Mouse (Mus musculus) liver (tissue): ENCODE data around the gene Uqcrc1.

Experiments used
- DNase-seq: peaks from one replicate; pipeline ENCODE4 v3.0.0-alpha.2; 2020; ENCODE audit warnings: mixed read lengths

Gene Uqcrc1

DNA sequence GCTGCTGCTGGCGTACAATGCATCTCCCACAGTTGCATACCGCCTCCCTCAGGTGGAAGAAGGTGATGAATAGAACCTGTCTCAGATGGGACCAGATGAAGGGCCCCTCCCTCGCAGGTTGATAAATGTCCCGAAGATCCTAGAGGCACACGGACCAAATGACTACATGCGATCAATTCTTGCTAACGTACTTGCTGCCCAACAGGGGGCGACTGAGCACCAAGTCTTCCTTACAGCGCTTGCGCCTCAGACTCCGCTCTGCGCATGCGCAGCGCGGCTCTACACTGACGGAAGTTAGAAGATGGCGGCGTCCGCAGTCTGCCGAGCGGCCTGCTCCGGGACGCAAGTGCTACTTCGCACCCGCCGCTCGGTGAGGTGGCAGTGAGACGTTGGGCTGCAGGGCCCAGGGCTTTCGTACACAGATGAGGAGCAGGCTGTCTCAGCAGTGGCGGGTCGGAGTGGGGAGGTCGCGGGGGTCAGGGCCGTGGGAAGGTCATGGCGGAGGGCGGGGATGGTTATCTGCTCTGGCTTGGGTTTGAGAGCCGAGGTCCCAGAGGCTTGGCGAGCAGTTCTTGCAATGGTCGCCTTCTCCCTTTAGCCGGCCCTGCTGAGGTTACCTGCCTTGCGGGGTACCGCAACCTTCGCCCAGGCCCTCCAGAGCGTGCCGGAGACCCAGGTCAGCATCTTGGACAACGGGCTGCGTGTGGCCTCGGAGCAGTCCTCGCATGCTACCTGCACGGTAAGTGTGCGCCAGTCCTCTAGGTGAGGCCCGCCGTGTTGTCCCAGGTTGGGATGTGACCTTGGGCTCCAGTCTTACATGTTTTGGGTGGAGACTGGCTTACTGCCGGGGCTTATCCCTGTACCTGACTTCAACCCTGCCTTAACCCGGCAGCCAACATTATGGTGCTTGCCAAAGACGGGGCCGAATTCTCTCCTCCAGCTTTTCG is at the start of gene Uqcrc1:
Gene Uqcrc1 (plus strand): TSS at position 216 of the 947 bp plus-strand sequence.
- peak; percentile 98 for DNase-seq

DNA sequence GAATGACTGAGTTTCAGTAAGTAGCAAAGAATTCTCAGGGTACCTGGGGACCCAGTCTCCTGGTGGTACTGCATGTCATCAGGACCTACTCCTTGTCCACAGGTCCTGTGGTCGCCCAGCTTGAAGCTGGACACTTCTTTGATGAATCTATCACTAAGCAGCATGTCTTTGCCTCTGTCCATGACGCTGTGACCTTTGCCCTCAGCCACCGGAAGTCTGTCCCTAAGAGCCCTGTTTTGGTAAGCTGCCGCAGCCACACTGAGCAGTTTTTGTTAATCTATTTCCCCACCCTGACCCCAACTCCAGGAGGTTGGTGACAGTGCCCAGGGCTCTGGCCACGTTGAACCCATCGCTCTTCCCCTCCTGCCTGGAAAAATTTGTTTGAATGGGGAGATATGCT is 24.1 kb upstream of the Uqcrc1 start:
- DNase-seq = no peak

DNA sequence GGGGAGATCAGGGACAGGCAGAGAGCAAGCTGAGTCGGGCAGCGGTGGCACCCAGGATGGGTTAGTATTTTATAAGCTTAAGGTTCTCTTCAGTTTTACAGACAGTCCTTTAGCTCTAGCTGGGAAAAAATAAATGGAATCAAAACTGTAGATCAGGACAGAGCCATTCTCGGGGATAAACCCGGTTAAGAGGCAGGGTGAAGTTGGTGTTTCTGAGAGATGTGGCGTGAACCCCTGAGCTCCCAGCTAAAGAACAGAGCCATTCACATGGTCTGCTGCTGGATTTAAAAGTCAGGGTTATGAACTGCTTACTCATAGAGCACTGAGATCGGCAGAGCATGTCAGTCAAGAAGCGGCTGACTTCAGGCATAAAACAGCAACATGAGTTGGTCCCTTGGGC is 23.3 kb upstream of the Uqcrc1 start:
- DNase-seq = no peak

DNA sequence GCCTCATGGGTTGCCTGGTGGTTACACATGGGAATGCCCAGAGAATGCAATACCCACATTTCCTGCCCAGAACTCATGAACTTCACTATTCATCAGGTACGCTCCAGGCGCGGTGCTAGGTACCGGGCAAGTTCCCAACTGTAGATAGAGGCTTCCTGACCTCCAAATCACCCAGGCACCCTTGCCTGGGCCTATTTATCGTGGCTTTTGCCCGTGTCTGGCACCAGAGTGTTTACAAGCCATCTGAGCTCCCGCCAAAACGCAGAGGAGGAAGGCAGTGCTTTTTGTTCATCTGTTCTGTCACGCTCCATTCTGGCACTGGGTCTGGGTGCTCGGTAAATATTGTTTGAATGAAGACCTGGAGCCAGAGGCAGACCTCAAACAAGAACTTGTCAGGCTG is 22.8 kb upstream of the Uqcrc1 start:
- DNase-seq = no peak

DNA sequence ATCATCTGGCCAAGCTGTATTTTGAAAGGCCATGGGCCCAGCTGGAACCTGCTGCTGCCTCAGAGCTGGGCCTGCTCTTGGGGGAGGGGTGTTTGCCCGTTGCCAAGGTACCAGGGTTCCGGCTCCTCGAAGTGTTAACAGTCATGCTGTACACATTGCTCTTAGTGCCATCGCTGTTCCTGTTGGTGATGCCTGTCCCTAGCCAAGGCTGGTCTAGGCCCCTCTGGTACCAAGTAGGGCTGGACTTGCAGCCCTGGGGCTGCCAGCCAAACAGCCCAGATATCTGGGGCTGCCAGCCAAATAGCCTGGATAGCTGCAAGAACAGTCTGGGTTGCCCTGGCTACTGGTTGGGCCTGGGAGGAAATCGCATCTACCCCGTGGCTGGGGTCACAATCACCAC is 21.9 kb upstream of the Uqcrc1 start, which contains the start of gene Tmem89:
Gene Tmem89 (plus strand): TSS at position 129 of the 400 bp plus-strand sequence.
- DNase-seq = no peak

DNA sequence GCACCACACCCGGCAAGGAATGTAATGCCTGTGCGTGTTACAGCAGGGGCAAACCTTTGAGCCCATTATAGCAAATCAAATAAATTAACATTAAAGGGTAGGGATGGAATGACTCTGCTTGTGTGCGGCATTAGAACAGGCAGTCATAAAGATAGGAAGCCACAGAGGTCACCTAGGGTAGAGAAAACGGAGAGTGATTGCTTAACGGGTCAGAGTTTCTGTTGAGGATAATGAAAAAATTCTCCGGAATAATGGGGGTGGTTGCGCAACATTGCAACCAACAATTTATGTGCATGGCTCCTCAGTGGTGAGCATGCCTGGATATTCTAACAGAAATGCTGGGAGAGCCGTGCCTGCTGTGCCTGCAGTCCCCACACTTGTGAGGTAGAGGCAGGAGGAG is 10.5 kb upstream of the Uqcrc1 start:
- DNase-seq = no peak

DNA sequence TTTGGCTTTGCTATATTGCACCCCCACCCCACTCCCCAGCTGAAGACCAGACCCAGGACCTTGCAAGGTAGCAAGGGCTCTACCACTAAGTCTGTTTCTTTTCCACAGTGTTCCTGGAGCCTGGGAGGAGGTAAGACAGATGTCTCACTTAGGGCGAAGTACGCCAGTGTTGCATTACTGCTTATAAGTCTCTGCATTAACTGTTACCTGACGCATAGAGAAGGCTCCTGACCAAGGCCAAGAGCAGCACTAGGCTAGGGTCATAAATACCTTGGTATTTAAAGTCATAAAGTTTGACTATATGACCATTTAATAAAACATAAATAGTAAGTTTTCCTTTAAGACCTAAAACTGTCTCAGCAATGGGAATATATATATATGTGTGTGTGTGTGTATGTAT is 8.0 kb upstream of the Uqcrc1 start:
- DNase-seq = no peak

DNA sequence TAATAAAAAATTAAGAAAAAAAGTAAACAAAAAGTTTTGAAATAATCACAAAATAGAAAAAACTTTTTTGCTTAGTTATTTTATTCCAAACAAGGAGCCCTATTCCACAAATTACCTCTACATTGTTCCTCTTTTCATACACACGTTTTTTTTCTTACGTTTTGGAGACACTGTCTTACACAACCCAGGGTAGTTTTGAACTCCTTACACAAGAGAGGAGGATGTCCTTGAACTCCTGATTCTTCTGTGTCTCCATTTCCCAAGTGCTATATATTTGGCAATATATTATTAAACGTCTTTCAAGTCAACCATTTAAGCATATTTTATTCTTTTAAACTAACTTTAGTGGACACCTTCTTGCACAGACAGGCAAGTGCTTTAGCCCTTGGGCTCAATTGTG is 442 bp upstream of the Uqcrc1 start:
- no peak for DNase-seq

DNA sequence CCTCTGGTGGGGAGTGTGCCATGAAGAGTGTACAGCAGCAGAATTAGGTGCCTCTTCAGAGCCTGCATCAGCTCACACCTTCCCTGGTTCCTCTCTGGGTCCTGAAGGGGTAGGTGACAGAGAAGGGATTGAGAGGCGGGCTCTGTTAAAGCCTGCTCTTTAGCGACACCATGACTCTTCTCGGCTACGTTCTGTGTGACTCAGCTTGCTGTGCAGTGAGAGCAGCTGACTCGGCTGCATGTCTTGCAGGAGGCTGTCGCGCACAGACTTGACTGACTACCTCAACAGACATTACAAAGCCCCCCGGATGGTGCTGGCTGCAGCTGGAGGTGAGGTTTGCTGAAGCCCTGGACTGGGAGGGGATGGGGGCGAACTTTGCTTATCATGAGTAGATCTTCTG is 8.7 kb downstream of the Uqcrc1 start:
- no peak for DNase-seq

DNA sequence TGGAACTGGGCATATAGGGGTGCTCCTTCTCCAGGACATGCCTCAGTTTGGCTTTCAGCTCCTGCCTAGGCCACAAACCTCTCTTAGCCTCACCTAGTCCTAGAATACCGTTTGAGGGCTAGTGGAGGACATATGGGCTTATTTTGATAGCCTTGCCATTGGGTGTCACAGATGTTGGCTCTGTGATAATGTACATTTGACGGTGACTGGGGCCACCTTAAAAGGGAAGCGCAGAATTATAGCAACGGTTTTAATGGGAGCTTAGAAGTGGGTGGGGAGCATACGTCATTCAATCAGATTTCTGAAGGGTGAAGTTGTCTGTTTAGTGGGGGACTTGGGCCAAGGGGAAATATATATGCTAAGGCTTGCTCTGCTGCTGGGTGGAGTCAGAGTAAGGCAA is 9.2 kb downstream of the Uqcrc1 start:
- DNase-seq = no peak

DNA sequence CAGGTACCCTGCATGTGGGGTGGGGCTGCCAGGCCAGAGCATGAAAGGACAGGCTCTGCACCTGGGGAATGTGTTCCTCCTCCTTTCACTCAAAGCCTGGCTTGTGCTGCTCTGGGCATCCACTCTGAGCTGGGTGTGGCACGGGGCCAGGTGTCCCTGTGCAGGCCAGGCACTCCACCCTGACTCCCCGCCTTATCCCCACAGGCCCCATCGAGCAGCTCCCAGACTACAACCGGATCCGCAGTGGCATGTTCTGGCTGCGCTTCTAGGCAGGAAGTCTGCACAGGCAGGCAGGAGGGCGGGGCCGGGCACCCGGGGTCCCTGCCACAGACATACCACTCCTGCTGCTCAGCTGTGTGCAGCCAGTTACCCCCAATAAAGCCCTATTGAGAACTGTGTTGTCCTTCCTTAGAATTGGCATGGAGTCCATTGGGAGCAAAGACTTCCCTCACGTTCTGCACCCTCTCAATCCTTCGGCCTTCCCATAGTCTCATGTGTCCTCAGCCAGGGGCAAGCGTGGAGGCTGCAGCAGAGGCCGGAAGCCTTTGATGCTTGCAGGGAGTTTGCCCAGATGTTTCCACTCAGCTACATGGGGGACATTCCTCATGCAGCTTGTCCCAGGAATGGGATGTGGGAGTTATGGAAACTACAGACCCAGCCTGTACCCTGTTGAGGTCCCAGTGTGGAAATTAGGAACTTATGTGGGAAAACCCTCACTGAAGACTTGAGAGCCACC is 13.0 kb downstream of the Uqcrc1 start:
- no peak for DNase-seq

DNA sequence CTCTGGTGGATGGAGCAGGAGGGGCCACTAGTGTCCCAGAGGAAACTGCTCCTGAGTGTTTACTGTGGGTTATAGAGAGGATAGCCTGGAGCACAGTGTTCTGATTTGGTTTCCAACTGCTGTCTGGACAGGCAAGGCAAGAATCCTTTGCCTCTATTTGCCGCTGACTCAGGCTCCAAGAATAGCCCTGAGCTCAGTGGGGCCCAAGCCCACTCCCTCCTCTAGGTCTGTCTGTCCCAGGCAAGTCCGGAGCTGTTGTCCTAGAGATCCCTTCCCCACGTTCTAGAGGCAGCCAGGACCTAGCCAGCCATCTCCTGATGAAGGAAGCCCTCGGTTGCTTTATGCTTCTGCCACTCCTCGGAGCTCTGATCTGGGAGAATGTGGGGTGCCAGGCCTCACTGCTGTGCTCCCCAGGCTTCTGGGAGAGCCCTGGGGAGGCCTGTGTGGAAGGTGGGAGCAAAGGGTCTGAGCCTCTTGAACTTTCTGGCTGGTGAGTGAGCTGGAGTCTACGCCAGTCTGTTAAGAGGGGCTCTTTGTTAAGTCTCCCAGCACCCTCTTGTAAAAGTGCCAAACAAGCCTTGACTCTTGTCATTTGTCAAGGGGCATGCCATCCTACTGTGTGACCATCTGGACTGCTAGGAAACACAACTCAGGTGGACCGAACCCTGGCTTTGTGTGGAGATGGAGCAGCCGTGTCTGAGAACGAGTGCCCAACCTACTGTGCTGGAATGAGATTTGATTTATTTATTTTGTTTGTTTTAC is 13.7 kb downstream of the Uqcrc1 start:
- no peak for DNase-seq

DNA sequence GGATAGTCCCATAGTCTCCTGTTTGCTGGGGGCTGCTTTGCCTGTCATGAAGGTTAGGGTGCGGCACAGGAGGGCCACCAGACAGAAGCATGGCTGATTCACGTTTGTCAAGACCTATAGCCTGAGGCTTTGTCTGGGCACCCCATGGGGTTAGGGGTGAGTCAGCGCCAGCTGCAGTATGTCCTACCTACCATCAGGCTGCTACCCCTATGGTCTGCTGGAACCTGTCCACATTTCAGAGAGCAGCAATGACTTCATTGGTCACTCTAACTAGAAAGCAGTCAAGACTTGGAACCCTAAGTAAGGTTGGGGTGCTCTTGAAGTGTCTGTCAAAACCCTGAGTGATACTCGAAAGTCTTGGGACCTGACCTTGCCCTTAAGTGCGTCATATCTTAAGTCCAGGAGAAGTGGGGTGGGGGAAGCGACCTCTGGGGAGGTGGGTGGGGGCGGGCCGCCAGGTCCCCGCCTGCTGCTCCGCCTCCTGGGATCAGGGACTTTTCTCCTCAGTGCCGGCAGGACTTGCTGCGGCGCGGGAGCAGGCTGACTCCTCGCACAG is 16.7 kb downstream of the Uqcrc1 start, which contains the start of gene Col7a1:
Gene Col7a1 (plus strand): TSS at position 506 of the 556 bp plus-strand sequence.
- no peak for DNase-seq

DNA sequence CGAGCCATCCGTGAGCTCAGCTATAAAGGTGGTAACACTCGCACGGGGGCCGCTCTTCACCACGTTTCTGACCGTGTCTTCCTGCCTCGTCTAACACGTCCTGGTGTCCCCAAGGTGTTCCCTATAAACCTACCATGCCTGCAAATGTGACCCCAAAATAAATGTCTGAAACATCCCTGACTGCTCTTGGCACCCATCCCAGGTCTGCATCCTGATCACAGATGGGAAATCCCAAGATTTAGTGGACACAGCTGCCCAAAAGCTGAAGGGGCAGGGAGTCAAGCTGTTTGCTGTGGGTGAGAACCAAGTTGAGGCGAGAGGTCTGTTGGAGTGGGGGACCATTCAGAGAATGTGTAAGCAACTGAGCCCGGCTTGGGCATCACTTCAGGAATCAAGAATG is 18.8 kb downstream of the Uqcrc1 start:
- no peak for DNase-seq

DNA sequence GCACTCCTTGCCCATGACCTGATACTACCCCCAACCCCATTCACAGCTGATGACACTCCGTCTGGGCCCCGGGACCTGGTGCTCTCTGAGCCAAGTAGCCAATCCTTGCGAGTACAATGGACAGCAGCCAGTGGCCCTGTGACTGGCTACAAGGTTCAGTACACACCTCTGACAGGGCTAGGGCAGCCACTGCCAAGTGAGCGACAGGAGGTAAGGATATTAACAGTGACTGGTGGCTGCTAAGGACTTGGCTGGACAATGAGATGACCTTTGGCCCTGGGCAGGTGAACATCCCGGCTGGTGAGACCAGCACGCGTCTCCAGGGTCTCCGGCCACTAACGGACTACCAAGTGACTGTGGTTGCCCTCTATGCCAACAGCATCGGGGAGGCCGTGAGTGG is 19.4 kb downstream of the Uqcrc1 start:
- no peak for DNase-seq

DNA sequence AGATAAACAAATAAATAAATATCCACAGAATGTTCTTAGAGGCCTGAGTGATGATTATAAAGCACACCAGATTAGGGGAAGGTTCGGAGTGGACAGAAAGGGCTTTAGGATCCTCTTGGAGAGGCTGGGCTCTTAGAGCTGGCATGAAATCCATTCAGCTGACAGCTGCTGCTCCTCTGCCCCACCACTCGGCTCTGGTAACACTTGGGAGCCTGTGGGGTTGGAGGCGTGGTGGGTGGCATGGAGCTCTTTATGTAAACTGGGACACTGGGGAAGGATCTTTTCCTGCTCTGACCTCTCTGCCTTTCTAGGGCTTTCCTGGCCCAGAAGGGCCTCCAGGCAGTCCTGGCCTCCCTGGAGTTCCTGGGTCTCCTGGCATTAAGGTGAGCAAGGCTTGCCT is 27.1 kb downstream of the Uqcrc1 start:
- no peak for DNase-seq

DNA sequence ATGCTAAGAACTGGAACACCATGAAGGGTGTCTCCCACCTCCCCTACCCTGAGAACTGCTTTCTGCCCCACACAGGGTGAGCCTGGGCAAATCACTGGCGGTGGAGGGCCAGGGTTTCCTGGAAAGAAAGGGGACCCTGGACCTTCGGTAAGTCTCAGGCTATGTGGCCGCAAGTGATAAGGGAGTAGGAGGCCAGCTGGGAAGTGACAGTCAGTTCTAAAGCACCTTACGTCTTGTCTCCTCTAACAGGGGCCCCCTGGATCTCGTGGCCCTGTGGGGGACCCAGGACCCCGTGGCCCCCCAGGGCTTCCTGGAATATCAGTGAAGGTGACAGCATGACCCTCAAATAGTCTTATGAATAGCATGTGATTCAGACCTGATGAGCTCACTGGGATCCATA is 27.9 kb downstream of the Uqcrc1 start:
- no peak for DNase-seq

DNA sequence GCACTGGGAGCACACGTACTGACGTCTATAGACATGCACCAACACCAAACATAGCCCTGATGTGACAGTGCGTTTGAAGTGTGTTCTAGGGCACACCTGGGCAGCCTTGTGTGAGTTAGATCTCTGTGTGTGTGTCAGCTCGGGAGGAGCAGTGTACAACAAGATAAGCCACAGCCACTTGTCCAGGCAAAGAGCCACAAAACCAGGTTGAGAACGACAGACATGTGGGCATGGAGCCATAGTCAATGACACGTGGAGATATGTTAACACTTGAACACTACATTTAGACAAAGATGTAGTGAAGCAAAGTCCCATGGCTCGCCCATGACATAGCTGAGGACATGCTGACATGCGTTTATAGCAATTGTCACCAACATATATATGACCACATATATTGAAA is 34.2 kb downstream of the Uqcrc1 start:
- DNase-seq = no peak

DNA sequence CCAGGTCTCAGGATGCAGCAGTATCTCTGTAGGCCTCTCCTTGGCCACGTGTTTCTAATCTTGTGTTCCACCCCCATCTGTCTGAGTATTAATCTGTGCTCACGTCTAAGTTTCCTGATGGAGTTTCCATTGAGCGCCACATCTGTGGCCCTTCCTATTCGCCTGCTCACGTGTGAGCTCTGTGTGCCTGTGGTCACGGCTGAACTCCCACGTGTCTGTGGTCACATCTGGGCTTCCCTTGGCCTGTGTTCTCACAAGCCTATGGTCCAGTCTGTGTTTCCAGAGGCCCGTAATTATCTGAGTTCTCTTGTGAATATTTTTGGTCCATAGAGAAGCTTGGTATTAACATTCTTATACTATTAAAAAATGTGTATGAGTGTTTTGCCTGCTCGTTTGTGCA is 40.0 kb downstream of the Uqcrc1 start:
- no peak for DNase-seq

DNA sequence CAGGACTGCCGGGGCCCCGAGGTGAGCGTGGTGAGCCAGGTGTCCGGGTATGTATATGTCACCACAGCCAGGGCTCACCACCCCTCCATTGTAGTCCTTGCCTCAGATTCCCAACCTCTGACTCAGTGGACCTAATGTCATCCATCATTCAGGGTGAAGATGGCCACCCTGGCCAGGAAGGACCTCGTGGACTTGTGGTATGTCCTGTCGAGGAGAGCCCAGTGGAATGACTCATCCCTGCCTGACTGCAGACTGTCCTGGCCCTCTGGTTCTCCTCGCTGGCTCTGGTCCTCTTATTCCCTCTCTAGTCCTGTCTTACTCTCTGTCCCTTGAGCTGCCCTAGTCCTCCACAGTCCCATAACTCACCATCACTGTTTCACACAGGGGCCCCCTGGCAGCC is 41.5 kb downstream of the Uqcrc1 start:
- DNase-seq = no peak

DNA sequence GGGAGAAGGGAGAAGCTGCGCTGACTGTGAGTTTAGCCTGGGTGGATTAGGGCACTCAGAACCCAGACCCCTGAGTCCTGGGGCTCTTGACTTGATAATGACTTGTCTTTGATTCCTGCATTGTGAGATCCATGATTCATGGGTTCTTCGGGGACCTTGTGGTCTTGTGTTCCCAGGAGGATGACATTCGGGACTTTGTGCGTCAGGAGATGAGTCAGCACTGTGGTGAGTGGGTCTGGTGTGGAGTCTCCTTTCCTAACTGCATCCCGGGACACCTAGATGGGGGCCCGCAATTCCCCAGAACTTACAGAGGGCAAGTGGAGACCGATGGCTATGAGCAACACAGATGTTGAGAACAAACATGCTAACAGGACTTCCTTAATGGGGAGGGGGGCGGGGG is 46.1 kb downstream of the Uqcrc1 start:
- DNase-seq = no peak

DNA sequence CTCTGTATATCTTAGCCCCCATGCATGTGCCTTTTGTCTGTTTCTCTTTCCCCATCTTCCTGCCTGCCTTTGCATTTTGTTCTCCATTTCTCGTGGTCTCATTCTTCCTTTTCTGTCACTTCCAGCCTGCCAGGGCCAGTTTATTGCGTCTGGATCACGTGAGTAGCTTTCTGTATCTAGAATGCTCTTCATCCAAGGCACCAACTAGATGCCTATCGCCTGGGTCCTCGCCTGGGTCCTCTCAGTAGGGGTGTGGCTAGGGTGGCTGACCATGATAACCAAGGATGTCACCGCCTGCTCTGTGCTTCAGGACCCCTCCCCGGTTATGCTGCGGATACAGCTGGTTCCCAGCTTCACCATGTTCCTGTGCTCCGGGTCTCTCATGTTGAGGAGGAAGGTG is 46.8 kb downstream of the Uqcrc1 start:
- peak; percentile 69 for DNase-seq

DNA sequence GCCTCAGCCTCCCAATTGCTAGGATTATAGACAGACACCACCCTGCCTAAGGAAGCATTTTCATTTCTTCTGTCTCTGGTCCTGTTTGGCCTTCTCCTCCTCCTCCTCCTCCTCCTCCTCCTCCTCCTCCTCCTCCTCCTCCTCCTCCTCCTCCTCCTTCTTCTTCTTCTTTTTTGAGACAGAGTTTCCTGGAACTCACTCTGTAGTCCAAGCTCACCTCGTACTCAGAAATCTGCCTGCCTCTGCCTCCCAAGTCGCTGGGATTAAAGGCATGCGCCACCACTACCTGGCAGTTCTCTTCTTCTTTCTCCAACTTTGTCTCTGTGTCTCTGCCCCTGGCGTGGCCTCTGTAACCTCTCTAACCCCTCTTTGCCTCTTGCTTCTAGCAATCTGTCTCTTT is 49.3 kb downstream of the Uqcrc1 start, which contains the start of gene Ucn2:
Gene Ucn2 (plus strand): TSS at position 301 of the 400 bp plus-strand sequence.
- DNase-seq = no peak
